Mouse (Mus musculus) adipocyte (in vitro differentiated cells): ENCODE data around the gene Amigo2.

Experiments used
- DNase-seq: peaks from one replicate; pipeline ENCODE4 v3.0.0-alpha.2; 2016; ENCODE audit warnings: low spot score

Gene Amigo2

GRCm38 (mm10) chr15:97246911-97247790 lies at the start of gene Amigo2, which contains the start of gene Pced1b:
Gene Amigo2, minus strand, starts transcription at chr15:97247287.
Gene Pced1b, plus strand, starts transcription at chr15:97247107.
- DNase-seq: no peak

- peak; percentile 84 for DNase-seq
Measured at GRCm38 (mm10) chr15:97291291-97292050, 44.4 kb upstream of the Amigo2 start.

GRCm38 (mm10) chr15:97290351-97290750 lies 43.3 kb upstream of the Amigo2 start:
- DNase-seq: no peak

GRCm38 (mm10) chr15:97289176-97289575 lies 42.1 kb upstream of the Amigo2 start:
- DNase-seq: no peak

GRCm38 (mm10) chr15:97288690-97289089 lies 41.6 kb upstream of the Amigo2 start:
- no peak for DNase-seq

- no peak for DNase-seq
Measured at GRCm38 (mm10) chr15:97287436-97288143, 40.5 kb upstream of the Amigo2 start.

- no peak for DNase-seq
Measured at GRCm38 (mm10) chr15:97286731-97287130, 39.6 kb upstream of the Amigo2 start.

GRCm38 (mm10) chr15:97285665-97286212 lies 38.7 kb upstream of the Amigo2 start:
- DNase-seq: no peak

- no peak for DNase-seq
Measured at GRCm38 (mm10) chr15:97284201-97284600, 37.1 kb upstream of the Amigo2 start.

- no peak for DNase-seq
Measured at GRCm38 (mm10) chr15:97282572-97282881, 35.4 kb upstream of the Amigo2 start.

GRCm38 (mm10) chr15:97281712-97282571 lies 34.9 kb upstream of the Amigo2 start:
- DNase-seq: no peak

- DNase-seq: no peak
Measured at GRCm38 (mm10) chr15:97280776-97281175, 33.7 kb upstream of the Amigo2 start.

GRCm38 (mm10) chr15:97280131-97280530 lies 33.0 kb upstream of the Amigo2 start:
- no peak for DNase-seq

GRCm38 (mm10) chr15:97278340-97278948 lies 31.4 kb upstream of the Amigo2 start:
- DNase-seq: no peak

- no peak for DNase-seq
Measured at GRCm38 (mm10) chr15:97277328-97277727, 30.2 kb upstream of the Amigo2 start.

- DNase-seq: no peak
Measured at GRCm38 (mm10) chr15:97276660-97277153, 29.6 kb upstream of the Amigo2 start.

- peak; percentile 60 for DNase-seq
Measured at GRCm38 (mm10) chr15:97275626-97276395, 28.7 kb upstream of the Amigo2 start.

GRCm38 (mm10) chr15:97272831-97273230 lies 25.7 kb upstream of the Amigo2 start:
- no peak for DNase-seq

- DNase-seq: peak; percentile 27
Measured at GRCm38 (mm10) chr15:97271985-97272697, 25.1 kb upstream of the Amigo2 start.
